Mouse (Mus musculus) layer of hippocampus, adult 2 months (tissue): ENCODE measurements at regions not wholly inside any gene's neighbourhood (a gene's known extent, or its start where the extent isn't known, plus 50 kb on each side); places are given as distances from the start of the nearest gene placed in this dataset.

ENCODE experiments used
- DNase-seq, 2 experiments: peaks; one replicate each; pipeline ENCODE4 v3.0.0; 2022; ENCODE audit warnings: low spot score in 2 of 2
- H3K27ac ChIP-seq: fragments of 200-600 bp; 2 replicates; pipeline ENCODE4 v1.8.1; 2022
- H3K4me3 ChIP-seq: fragments of 200-600 bp; 2 replicates; pipeline ENCODE4 v1.8.1; 2022; ENCODE audit warnings: mild to moderate bottlenecking
- CTCF ChIP-seq: fragments of 200-600 bp; conservative IDR thresholded peaks from 2 replicates; pipeline ENCODE4 v1.8.1; 2022; ENCODE audit warnings: antibody characterized with exemption, mild to moderate bottlenecking, moderate library complexity

DNA sequence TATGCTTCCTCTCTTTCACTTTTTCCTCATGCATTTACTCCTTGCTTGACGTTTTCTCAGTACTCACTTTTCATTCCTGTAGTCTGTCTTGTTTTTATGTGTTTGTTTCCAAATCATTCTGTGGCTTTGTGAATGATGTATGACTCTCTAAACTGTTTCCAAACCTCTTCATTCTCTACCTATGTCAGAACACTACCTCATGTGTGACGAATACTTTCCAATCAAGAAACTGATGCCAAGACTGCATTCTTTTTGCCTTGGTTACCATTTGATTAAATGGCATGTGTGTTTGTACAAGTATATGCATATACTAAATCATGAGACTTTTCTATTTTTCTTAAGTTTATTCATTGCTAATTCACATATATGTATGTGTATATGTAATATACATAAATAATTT is 1238.7 kb upstream of the Gm7489 start:
- no peak overlapping the region for H3K27ac ChIP-seq
- DNase-seq, result no peak
- no peak overlapping the region for H3K4me3 ChIP-seq
- TF ChIP-seq CTCF, result no peak

- no peak overlapping the region for H3K27ac ChIP-seq
- no peak overlapping the region for H3K4me3 ChIP-seq
- DNase-seq, result no peak
- TF ChIP-seq CTCF, result no peak
Observed at GRCm38 (mm10) chr15:52657916-52658315, 1226.8 kb upstream of the Gm7489 start.
